Mouse (Mus musculus) kidney, embryonic 15.5 days (tissue): ENCODE data around the gene Bcorl1. TPM values are rescaled to one million over a fixed set of nuclear protein-coding genes. Genes with fewer than 3 reads are reported as not detected.
"Not testable (repeated sequence)": the region's sequence is repeated elsewhere in the genome, so short reads cannot be mapped to it uniquely, and the experiment has no call there.

Experiments used
- ATAC-seq: fragments of 200-750 bp; cut with Nextera tagmentation; replicated peaks from 2 replicates; pipeline ENCODE4 v1.8.0; 2017; ENCODE audit warnings: moderate TSS enrichment; ENCODE audit not compliant: low FRiP score
- H3K27ac ChIP-seq: fragments of 300-500 bp; sonication (generic); 2 replicates; pipeline ENCODE4 v1.5.1; 2015; ENCODE audit warnings: mild to moderate bottlenecking, inconsistent platforms
- H3K27me3 ChIP-seq: fragments of 300-500 bp; sonication (generic); 2 replicates; pipeline ENCODE4 v1.6.1; 2015; ENCODE audit warnings: inconsistent platforms
- H3K36me3 ChIP-seq: fragments of 300-500 bp; sonication (generic); 2 replicates; pipeline ENCODE4 v1.6.1; 2015; ENCODE audit warnings: inconsistent platforms
- H3K4me1 ChIP-seq: fragments of 300-500 bp; sonication (generic); 2 replicates; pipeline ENCODE4 v1.6.1; 2015; ENCODE audit warnings: inconsistent platforms
- H3K4me2 ChIP-seq: fragments of 300-500 bp; sonication (generic); 2 replicates; pipeline ENCODE4 v1.6.1; 2015; ENCODE audit warnings: moderate library complexity, mild to moderate bottlenecking, inconsistent platforms
- H3K4me3 ChIP-seq: fragments of 300-500 bp; sonication (generic); replicated peaks from 2 replicates; pipeline ENCODE4 v1.5.1; 2015; ENCODE audit warnings: mild to moderate bottlenecking, inconsistent platforms
- H3K9ac ChIP-seq: fragments of 300-500 bp; sonication (generic); 2 replicates; pipeline ENCODE4 v1.6.1; 2015; ENCODE audit warnings: mild to moderate bottlenecking, inconsistent platforms
- H3K9me3 ChIP-seq: fragments of 300-500 bp; sonication (generic); replicated peaks from 2 replicates; pipeline ENCODE4 v1.6.1; 2016; ENCODE audit warnings: inconsistent platforms
- WGBS: fragments of 180-500 bp; shearing (Covaris S2); methylation state at CpG from one replicate; pipeline ENCODE4 v1.1.7; 2015; ENCODE audit warnings: mixed read lengths; 5-methylcytosine and 5-hydroxymethylcytosine counted together
- polyA plus RNA-seq: library from polyadenylated mRNA; unstranded; fragments of >200 nt; fragmentation: Nextera tagmentation; extraction: Ambion mirVana; gene quantifications from 2 replicates; pipeline ENCODE4 v1.2.1, GENCODE M21; 2015

The Bcorl1 gene
- polyA plus RNA-seq, 1 experiment from 2014 or later, result 6.9 TPM

DNA sequence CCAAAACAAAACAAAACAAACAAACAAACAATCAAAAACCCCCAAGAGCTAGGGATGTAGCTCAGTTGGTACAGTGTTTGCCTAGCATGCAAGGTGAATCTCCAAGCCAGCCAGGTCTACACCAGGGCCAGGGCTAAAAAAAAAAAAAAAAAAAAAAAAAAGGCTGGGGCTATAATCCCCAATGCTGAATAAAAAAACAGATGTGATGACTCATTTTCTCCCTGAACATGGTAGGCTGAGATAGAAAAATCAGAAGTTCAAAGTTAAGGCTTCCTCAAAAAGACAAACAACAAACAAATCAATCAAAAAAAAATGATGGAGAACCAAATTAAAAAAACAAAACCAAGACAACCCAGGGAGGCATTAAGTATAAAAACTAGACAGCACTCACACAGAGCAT, 87.9 kb downstream of the Bcorl1 start:
- ATAC-seq, result no peak
- H3K36me3 ChIP-seq, result no peaks in the 10 kb centered on the region
- H3K9me3 ChIP-seq, result no peaks in the 10 kb centered on the region
- no peak overlapping the region for H3K27ac ChIP-seq
- H3K4me2 ChIP-seq, result no peak overlapping the region
- H3K4me3 ChIP-seq, result no peak overlapping the region
- H3K9ac ChIP-seq, result no peak overlapping the region
- no peaks in the 10 kb centered on the region for H3K27me3 ChIP-seq
- H3K4me1 ChIP-seq, result peaks cover 19% of the 10 kb centered on the region

DNA sequence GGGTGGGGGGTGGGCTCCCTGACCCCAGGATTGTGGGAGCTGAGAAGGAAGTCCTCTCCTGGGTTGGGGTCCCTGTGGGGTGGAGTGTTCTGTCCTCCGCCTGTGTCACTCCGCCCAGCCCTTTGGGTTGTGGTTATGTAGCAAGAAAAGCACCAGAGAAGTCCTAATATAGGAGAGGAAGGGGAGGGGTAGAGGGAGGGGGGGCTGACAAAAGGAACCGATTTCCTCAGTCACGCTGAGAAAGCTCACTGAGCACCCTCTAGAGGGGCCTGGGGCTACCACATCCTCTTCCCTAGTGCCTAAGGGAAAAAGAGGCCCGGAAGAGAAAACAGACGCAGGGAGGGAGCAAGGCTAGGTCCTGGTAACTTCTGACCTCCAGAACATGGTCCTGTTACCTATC, 88.4 kb downstream of the Bcorl1 start:
- 0 out of 2 replicates have a peak overlapping the region, but pooled peaks have one; percentile 54 for H3K27ac ChIP-seq
- no peak overlapping the region for H3K9ac ChIP-seq
- no peak overlapping the region for H3K4me3 ChIP-seq
- no peak overlapping the region for H3K4me2 ChIP-seq
- H3K9me3 ChIP-seq, result no peaks in the 10 kb centered on the region
- no peaks in the 10 kb centered on the region for H3K27me3 ChIP-seq
- no peak for ATAC-seq
- H3K4me1 ChIP-seq, result peaks cover 19% of the 10 kb centered on the region
- 46% methylated on average over 6 of the region's 6 CpGs for WGBS
- H3K36me3 ChIP-seq, result no peaks in the 10 kb centered on the region

DNA sequence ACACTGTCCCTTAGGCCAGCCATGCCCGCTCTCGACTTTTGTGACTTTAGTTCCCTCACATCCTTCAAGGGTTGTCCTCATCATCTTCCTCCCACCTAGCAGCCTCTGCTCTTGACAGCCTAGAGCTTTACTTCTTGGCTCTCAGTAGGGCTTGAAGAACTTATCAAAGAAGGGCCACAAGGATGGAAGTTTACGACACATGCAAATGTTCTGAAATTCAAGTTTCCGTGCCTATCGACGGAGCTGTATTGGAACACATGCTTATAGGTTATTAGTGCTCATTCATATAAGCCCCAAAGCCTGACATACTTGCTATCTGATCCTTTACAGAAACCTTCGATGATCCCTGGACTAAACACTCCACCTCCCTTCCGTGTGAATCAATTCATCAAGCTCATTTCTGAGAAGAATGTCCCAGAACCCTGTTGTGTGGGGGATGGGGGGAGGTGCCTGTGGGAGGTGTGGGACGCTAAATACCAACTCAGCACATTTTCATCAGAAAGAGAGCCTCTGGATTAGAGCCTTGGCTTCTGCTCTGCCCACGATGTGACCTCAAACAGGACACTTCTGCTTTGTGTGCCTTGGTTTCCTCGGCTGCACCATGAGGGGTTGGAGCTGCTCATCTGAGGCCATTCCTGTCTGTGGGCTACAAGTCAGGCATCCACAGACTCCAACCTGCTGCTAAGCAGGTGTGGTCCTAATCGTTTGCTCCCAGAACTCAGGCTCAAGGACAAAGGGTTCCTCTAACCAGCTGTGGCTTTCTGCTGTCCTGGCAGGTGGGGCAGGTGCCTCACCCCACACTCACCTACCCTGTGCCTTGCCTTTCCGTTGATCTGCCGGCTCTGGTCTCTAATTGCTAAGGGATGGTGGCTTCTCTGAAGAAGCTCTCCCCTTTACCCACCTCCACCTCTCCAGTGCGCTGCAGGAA, 91.7 kb downstream of the Bcorl1 start:
- H3K36me3 ChIP-seq, result no peaks in the 10 kb centered on the region
- H3K4me2 ChIP-seq, result peak overlapping the region; percentile 25; the same call in 1 of the 2 replicates
- peaks cover 14% of the 10 kb centered on the region for H3K4me1 ChIP-seq
- no peaks in the 10 kb centered on the region for H3K9me3 ChIP-seq
- no peak overlapping the region for H3K4me3 ChIP-seq
- WGBS, result 58% methylated on average over 15 of the region's 15 CpGs
- H3K27me3 ChIP-seq, result no peaks in the 10 kb centered on the region
- ATAC-seq, result 0 out of 2 replicates have a peak, but pooled peaks have one; percentile 30
- H3K9ac ChIP-seq, result no peak overlapping the region
- 0 out of 2 replicates have a peak overlapping the region, but pooled peaks have one; percentile 18 for H3K27ac ChIP-seq

DNA sequence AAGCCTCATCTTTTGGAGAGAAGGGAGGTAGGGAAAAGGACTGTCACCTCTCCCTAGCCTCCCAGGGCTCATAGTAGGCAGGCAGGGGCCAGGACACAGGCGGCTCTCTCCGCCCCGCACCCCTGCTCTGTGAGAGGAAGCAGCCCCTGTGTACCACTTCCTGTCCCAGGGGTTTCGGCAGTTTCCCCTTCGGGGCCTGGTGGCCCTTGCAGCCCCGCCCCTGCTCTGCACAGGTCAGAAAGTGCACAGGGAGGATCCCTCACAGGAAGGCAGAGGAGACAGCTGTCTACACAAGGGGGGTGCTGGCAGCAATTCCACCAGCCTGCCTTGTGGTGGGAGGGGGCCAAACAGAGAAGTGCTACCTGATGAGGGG, 92.4 kb downstream of the Bcorl1 start:
- Histone ChIP-seq H3K4me3 (no peak overlapping the region), H3K9me3 (no peaks in the 10 kb centered on the region), H3K4me1 (peaks cover 17% of the 10 kb centered on the region), H3K4me2 (peak overlapping the region; percentile 25; the same call in 1 of the 2 replicates), H3K9ac (no peak overlapping the region), H3K36me3 (no peaks in the 10 kb centered on the region), H3K27me3 (no peaks in the 10 kb centered on the region), H3K27ac (0 out of 2 replicates have a peak overlapping the region, but pooled peaks have one; percentile 18)
- WGBS, result 36% methylated on average over 6 of the region's 6 CpGs
- peak; percentile 76 for ATAC-seq

DNA sequence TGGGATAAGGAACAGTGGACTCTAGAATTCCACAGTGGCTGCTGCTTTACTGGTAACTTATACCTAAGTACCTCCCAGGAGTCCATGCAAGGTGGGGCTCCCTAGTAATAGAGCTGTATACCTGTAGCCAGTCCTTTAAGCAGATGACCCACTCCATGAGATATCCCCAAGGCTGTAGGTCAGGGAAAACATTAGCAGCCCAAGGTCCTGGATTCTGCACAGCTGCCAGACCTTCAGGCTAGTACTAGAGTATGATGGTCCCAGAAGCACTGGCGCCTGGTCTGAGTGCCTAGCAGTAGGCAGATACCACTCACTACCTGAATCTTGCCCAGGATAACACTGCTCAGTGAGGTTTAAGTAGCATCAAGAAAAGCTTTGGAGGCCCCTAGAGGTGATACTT, 93.1 kb downstream of the Bcorl1 start:
- no peak overlapping the region for H3K4me2 ChIP-seq
- no peak for ATAC-seq
- H3K27me3 ChIP-seq, result no peaks in the 10 kb centered on the region
- H3K9me3 ChIP-seq, result no peaks in the 10 kb centered on the region
- H3K27ac ChIP-seq, result no peak overlapping the region
- H3K4me1 ChIP-seq, result peaks cover 23% of the 10 kb centered on the region
- H3K36me3 ChIP-seq, result no peaks in the 10 kb centered on the region
- no peak overlapping the region for H3K4me3 ChIP-seq
- WGBS, result 100% methylated on average over 1 of the region's 1 CpGs
- no peak overlapping the region for H3K9ac ChIP-seq

DNA sequence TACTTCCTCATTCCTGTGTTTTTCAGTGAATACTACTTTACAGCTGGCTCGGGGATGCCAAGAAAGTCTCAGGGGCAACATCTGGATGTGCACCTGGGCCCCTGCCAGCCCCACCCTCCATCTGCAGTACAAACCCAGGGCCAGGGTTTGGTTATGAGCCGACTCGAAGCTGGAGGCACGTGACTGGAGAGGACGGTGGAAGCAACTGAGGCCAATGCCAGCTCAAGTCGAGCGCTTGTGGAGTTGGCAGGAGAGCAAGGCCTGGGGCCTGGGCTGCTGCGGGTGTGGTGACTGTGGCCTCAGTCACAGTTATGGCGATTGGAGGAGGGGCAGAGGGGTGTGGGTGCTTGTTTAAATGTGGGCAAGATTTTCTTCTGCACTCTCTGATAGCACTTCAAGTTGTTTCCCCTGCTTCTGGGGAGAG, 94.3 kb downstream of the Bcorl1 start:
- no peak overlapping the region for H3K27ac ChIP-seq
- H3K4me1 ChIP-seq, result peaks cover 24% of the 10 kb centered on the region
- H3K36me3 ChIP-seq, result no peaks in the 10 kb centered on the region
- no peaks in the 10 kb centered on the region for H3K27me3 ChIP-seq
- H3K4me3 ChIP-seq, result no peak overlapping the region
- H3K9me3 ChIP-seq, result no peaks in the 10 kb centered on the region
- no peak overlapping the region for H3K4me2 ChIP-seq
- no peak for ATAC-seq
- no peak overlapping the region for H3K9ac ChIP-seq
- 73% methylated on average over 9 of the region's 9 CpGs for WGBS

DNA sequence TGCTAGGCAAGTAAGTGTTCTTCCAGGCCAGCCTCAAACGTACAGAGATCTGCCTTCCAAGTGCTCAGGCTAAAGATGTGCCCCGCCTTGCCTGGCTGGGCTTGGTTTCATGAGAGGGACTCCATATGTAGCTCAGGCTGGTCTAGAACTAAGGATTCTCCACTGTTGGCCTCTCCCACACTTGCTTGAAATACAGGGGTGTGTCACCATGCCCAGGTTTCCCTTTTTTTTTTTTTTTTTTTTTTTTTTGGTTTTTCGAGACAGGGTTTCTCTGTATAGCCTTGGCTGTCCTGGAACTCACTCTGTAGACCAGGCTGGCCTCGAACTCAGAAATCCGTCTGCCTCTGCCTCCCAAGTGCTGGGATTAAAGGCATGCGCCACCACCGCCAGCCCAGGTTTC, 94.9 kb downstream of the Bcorl1 start:
- not testable (repeated sequence) for H3K9me3 ChIP-seq, ATAC-seq, H3K36me3 ChIP-seq, H3K27ac ChIP-seq, H3K27me3 ChIP-seq, H3K4me2 ChIP-seq, H3K9ac ChIP-seq, H3K4me3 ChIP-seq
- H3K4me1 ChIP-seq, result peaks cover 24% of the 10 kb centered on the region
- 88% methylated on average over 6 of the region's 7 CpGs for WGBS

DNA sequence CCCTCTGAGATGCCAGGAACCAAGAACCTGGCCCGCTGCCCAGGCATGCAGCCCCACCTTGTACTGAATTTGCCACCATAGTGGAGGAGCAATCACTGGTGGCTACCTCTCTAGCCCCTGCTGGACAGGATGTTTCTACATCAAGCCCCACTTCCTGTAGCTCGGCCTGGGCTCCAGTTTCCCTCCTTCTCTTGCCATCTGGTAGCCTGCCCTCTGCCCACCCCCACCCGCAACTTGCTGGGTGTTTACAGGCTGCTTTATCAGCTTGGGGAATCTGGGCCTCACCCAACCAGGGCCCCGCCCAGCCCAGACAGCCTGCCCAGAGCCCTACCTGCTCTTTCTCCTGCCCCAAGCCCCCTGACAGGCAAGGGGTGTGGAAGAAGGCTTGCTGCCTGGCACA, 97.9 kb downstream of the Bcorl1 start:
- H3K9me3 ChIP-seq, result no peaks in the 10 kb centered on the region
- WGBS, result 50% methylated on average over 4 of the region's 4 CpGs
- no peak overlapping the region for H3K27ac ChIP-seq
- no peaks in the 10 kb centered on the region for H3K27me3 ChIP-seq
- H3K36me3 ChIP-seq, result no peaks in the 10 kb centered on the region
- no peak overlapping the region for H3K4me2 ChIP-seq
- peaks cover 10% of the 10 kb centered on the region; the same call in 1 of the 2 replicates for H3K4me1 ChIP-seq
- no peak overlapping the region for H3K9ac ChIP-seq
- no peak overlapping the region for H3K4me3 ChIP-seq
- ATAC-seq, result peak; percentile 29; the same call in 1 of the 2 replicates

DNA sequence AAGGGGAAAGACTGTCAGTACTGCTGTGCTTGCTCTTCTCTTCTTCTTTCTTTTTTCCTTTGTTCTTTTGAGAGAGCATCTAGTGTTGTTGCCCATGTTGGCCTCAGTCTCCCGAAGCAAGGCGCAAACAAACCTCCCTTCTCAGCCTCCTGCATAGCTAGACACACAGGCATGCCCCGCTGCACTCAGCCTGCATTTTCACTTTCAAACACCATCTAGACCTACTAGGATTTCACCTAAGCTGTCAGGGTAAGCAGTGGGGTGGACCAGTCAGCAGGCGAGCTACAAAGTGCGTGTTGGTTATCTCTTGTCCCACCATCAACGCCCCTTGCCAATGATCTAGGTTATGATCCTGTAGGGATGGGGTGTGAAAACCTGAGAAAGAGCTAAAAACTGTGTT, 100.4 kb downstream of the Bcorl1 start:
- WGBS, result 86% methylated on average over 6 of the region's 6 CpGs
- Histone ChIP-seq H3K4me2 (no peak overlapping the region), H3K36me3 (no peaks in the 10 kb centered on the region), H3K27ac (no peak overlapping the region), H3K27me3 (no peaks in the 10 kb centered on the region), H3K9ac (no peak overlapping the region), H3K4me3 (no peak overlapping the region), H3K4me1 (peaks cover 10% of the 10 kb centered on the region; the same call in 1 of the 2 replicates), H3K9me3 (no peaks in the 10 kb centered on the region)
- ATAC-seq, result no peak

DNA sequence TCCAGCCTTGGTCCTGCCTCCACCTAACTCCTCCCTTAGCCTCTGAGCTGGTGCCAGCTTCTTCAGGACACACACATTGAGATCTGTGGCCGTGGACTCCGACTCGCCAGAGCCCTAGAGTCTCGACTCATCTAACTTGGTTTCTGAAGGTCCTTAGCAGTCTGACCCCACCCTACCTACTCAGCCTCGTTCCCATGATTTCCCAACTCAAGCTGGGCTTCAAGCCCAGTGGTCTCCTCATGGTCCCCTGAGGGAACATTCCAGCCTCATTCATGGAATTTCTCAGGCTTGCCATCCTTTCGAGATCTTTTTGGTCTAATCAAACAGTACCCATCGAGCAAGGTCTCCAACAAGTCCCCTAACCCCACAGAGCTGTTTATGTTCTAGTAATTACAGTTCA, 100.8 kb downstream of the Bcorl1 start:
- Histone ChIP-seq H3K36me3 (no peaks in the 10 kb centered on the region), H3K9me3 (no peaks in the 10 kb centered on the region), H3K27ac (no peak overlapping the region), H3K4me3 (no peak overlapping the region), H3K9ac (no peak overlapping the region), H3K27me3 (no peaks in the 10 kb centered on the region), H3K4me2 (no peak overlapping the region), H3K4me1 (peaks cover 10% of the 10 kb centered on the region; the same call in 1 of the 2 replicates)
- WGBS, result 76% methylated on average over 7 of the region's 7 CpGs
- no peak for ATAC-seq

DNA sequence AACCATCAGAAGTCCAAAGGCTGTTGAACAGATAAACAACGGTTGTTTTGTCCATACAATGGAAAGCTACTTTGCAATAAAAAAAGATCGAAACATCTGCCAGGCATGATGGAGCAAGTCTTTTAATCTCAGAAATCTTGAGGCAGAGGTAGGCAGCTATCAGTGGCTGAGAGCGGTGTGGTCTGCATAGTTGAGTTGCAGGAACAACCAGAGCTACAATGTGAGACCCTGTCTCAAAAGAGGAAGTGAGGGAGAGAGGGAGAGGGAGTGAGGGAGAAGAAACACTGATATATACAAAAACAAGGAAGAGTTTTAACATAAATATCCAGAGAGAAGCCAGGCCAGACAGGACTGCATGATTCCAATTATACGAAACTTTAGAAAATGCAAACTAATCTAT, 103.5 kb downstream of the Bcorl1 start:
- peaks cover 4% of the 10 kb centered on the region; the same call in 1 of the 2 replicates for H3K4me1 ChIP-seq
- no peak overlapping the region for H3K27ac ChIP-seq
- no peaks in the 10 kb centered on the region for H3K27me3 ChIP-seq
- no peak overlapping the region for H3K9ac ChIP-seq
- H3K4me3 ChIP-seq, result no peak overlapping the region
- H3K9me3 ChIP-seq, result no peaks in the 10 kb centered on the region
- WGBS, result 91% methylated on average over 4 of the region's 4 CpGs
- ATAC-seq, result no peak
- no peak overlapping the region for H3K4me2 ChIP-seq
- no peaks in the 10 kb centered on the region for H3K36me3 ChIP-seq

DNA sequence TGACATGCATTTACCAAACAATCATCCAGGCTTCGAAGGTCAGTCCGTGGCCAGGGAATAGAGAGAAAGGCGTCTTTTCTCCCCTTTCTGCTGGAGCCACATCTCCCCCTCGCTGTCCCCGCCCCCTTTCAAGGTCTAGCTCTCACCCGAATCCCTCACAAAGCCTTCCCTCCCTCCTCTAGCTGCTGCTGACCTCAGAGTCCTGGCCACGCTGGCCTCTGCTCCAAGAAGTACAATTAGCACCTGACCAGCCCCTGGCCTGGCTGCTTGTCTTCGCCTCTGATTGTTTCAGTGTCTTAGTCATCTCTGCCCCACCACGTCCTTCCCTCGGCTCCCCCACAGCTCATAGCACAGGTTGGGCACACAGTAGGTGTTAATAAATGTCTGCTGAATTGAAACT, 108.5 kb downstream of the Bcorl1 start:
- Histone ChIP-seq H3K9me3 (no peaks in the 10 kb centered on the region), H3K9ac (no peak overlapping the region), H3K4me2 (no peak overlapping the region), H3K4me1 (peaks cover 22% of the 10 kb centered on the region), H3K27ac (no peak overlapping the region), H3K27me3 (peaks cover 4% of the 10 kb centered on the region; the same call in 1 of the 2 replicates), H3K4me3 (no peak overlapping the region), H3K36me3 (no peaks in the 10 kb centered on the region)
- no peak for ATAC-seq
- WGBS, result 39% methylated on average over 10 of the region's 10 CpGs
